Mouse (Mus musculus) brain, embryonic 14.5 days (tissue): ENCODE data around the gene Ttc21a.

Source experiments
- CTCF ChIP-seq: fragments of 200-500 bp; IDR thresholded peaks from 2 replicates; pipeline ENCODE4 v1.5.1; 2012; ENCODE audit warnings: inconsistent platforms, mild to moderate bottlenecking, moderate library complexity, borderline replicate concordance; ENCODE audit not compliant: insufficient read depth, insufficient read length; ENCODE audit errors: extremely low read depth
- POLR2A ChIP-seq: fragments of 200-500 bp; IDR thresholded peaks from 2 replicates; pipeline ENCODE4 v1.6.1; 2012; ENCODE audit warnings: mild to moderate bottlenecking, inconsistent platforms, borderline replicate concordance; ENCODE audit not compliant: poor library complexity, insufficient read depth, insufficient read length, severe bottlenecking; ENCODE audit errors: extremely low read depth

GRCm38 (mm10) chr9:119941861-119942260 is 4.5 kb downstream of the Ttc21a start:
- no peak for TF ChIP-seq POLR2A
- no peak for TF ChIP-seq CTCF
